Mouse (Mus musculus): ENCODE measurements around the gene Cyb5r3. TPM values are rescaled to one million over a fixed set of nuclear protein-coding genes. Genes with fewer than 3 reads are reported as not detected.

Gene Cyb5r3
- 139 and 155 TPM in 2 replicates for polyA plus RNA-seq (2015; fragmentation: Nextera tagmentation; extraction: Ambion mirVana)

- Histone ChIP-seq H3K4me3 (peak within 1 kb of the TSS; percentile 93), H3K9me3 (no peaks in the 10 kb centered on the region), H3K27me3 (no peaks in the 10 kb centered on the region), H3K9ac (peak within 1 kb of the TSS; percentile 89), H3K36me3 (no peaks in the 10 kb centered on the region), H3K4me2 (peak within 1 kb of the TSS; percentile 89), H3K27ac (peak within 1 kb of the TSS; percentile 91), H3K4me1 (peaks cover 37% of the 10 kb centered on the region)
- peak; percentile 51 for ATAC-seq (ENCODE audit: borderline replicate concordance, extremely low read depth, low FRiP score, low TSS enrichment)
- whole genome bisulfite sequencing = 28% methylated on average over 28 of the region's 28 CpGs
Measured at GRCm38 (mm10) chr15:83172492-83173429, at the start of gene Cyb5r3. Gene Cyb5r3 (minus strand): TSS chr15:83172592.

GRCm38 (mm10) chr15:83221721-83222120, 49.3 kb upstream of the Cyb5r3 start:
- Histone ChIP-seq H3K36me3 (no peaks in the 10 kb centered on the region), H3K27me3 (no peaks in the 10 kb centered on the region), H3K9ac (no peak overlapping the region), H3K27ac (no peak overlapping the region; the same call in 1 of the 2 replicates), H3K4me3 (no peak overlapping the region), H3K4me1 (peaks cover 25% of the 10 kb centered on the region), H3K9me3 (no peaks in the 10 kb centered on the region; the same call in 1 of the 2 replicates), H3K4me2 (no peak overlapping the region)
- ATAC-seq (ENCODE audit: borderline replicate concordance, extremely low read depth, low FRiP score, low TSS enrichment) = no peak
- WGBS = 77% methylated on average over 4 of the region's 4 CpGs

GRCm38 (mm10) chr15:83220368-83221013, 48.1 kb upstream of the Cyb5r3 start:
- Histone ChIP-seq H3K4me3 (no peak overlapping the region), H3K27ac (no peak overlapping the region), H3K9me3 (no peaks in the 10 kb centered on the region; the same call in 1 of the 2 replicates), H3K27me3 (no peaks in the 10 kb centered on the region), H3K4me1 (peaks cover 28% of the 10 kb centered on the region), H3K9ac (no peak overlapping the region), H3K36me3 (no peaks in the 10 kb centered on the region), H3K4me2 (no peak overlapping the region)
- no peak for ATAC-seq (ENCODE audit: borderline replicate concordance, extremely low read depth, low FRiP score, low TSS enrichment)
- WGBS = 52% methylated on average over 9 of the region's 9 CpGs

- no peaks in the 10 kb centered on the region for H3K27me3 ChIP-seq
- no peak overlapping the region for H3K4me2 ChIP-seq
- H3K27ac ChIP-seq = peak overlapping the region; percentile 78
- 34% methylated on average over 5 of the region's 5 CpGs for WGBS
- H3K36me3 ChIP-seq = no peaks in the 10 kb centered on the region
- peak; percentile 71; the same call in 1 of the 2 replicates for ATAC-seq (ENCODE audit: borderline replicate concordance, extremely low read depth, low FRiP score, low TSS enrichment)
- no peak overlapping the region for H3K4me3 ChIP-seq
- H3K9ac ChIP-seq = no peak overlapping the region
- H3K4me1 ChIP-seq = peaks cover 6% of the 10 kb centered on the region; the same call in 1 of the 2 replicates
- no peaks in the 10 kb centered on the region; the same call in 1 of the 2 replicates for H3K9me3 ChIP-seq
Measured at GRCm38 (mm10) chr15:83215322-83216216, 43.2 kb upstream of the Cyb5r3 start.

- Histone ChIP-seq H3K4me3 (peak overlapping the region; percentile 20), H3K4me1 (0 out of 2 replicates have a peak, but pooled peaks cover 9% of the 10 kb centered on the region), H3K9me3 (no peaks in the 10 kb centered on the region), H3K27ac (no peak overlapping the region), H3K27me3 (no peaks in the 10 kb centered on the region; the same call in 1 of the 2 replicates), H3K4me2 (peak overlapping the region; percentile 47), H3K9ac (no peak overlapping the region), H3K36me3 (no peaks in the 10 kb centered on the region)
- 0 out of 2 replicates have a peak, but pooled peaks have one; percentile 57 for ATAC-seq (ENCODE audit: borderline replicate concordance, extremely low read depth, low FRiP score, low TSS enrichment)
- 19% methylated on average over 11 of the region's 11 CpGs for WGBS
Measured at GRCm38 (mm10) chr15:83210229-83210628, 37.8 kb upstream of the Cyb5r3 start.

DNA sequence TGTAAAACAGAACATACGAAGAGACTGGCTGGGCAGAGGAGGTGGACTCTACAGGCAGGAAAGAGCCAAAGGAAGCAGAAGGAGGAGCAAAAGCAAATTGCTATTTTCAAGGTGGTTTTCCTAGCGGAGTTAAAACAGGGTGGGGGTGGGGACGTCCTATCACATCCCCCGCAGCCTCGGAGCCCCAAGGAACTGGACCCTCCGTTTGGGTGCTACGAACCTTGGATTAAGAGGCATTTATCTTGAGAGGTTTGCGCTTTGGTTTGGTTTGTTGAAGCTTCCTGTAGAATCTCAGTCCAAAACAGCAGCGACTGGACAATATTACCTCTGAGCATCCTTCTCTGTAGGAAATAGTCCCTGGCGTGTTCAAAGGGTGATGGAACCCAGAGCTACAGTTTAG, 37.3 kb upstream of the Cyb5r3 start:
- H3K27ac ChIP-seq = no peak overlapping the region
- H3K4me2 ChIP-seq = peak overlapping the region; percentile 47
- no peak for ATAC-seq (ENCODE audit: borderline replicate concordance, extremely low read depth, low FRiP score, low TSS enrichment)
- H3K9me3 ChIP-seq = no peaks in the 10 kb centered on the region
- no peaks in the 10 kb centered on the region; the same call in 1 of the 2 replicates for H3K27me3 ChIP-seq
- H3K36me3 ChIP-seq = no peaks in the 10 kb centered on the region
- H3K9ac ChIP-seq = no peak overlapping the region
- peak overlapping the region; percentile 20 for H3K4me3 ChIP-seq
- WGBS = 10% methylated on average over 10 of the region's 10 CpGs
- 0 out of 2 replicates have a peak, but pooled peaks cover 9% of the 10 kb centered on the region for H3K4me1 ChIP-seq

DNA sequence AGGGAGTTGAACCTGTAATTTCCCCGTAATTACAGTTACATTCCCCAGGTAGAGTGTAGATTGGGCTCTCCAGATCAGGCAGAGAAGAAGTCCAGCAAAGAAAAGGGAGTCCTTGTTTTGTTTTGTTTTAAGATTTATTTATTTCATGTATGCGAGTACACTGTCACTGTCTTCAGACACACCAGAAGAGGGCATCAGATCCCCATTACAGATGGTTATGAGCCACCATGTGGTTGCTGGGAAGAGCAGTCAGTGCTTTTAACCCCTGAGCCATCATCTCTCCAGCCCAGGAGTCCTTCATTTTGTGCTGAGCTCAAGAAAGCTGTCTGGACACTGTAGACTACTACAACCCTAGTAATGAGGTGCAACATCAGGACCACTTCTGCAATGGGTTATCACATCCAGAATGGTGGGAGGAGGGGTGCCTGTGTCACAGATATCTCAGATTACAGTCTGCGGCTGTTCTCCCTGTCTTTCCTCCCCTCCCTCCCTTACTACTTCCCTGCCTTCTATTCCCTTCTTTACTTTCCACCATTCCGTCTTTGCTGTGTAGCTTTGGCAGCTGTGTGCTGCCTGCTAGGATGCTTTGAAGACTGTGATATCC, 36.8 kb upstream of the Cyb5r3 start:
- 0 out of 2 replicates have a peak, but pooled peaks cover 9% of the 10 kb centered on the region for H3K4me1 ChIP-seq
- H3K4me3 ChIP-seq = no peak overlapping the region
- no peaks in the 10 kb centered on the region for H3K9me3 ChIP-seq
- WGBS = 39% methylated on average over 4 of the region's 4 CpGs
- ATAC-seq (ENCODE audit: borderline replicate concordance, extremely low read depth, low FRiP score, low TSS enrichment) = no peak
- H3K4me2 ChIP-seq = peak overlapping the region; percentile 47
- no peaks in the 10 kb centered on the region; the same call in 1 of the 2 replicates for H3K27me3 ChIP-seq
- no peaks in the 10 kb centered on the region for H3K36me3 ChIP-seq
- H3K27ac ChIP-seq = no peak overlapping the region
- no peak overlapping the region for H3K9ac ChIP-seq

DNA sequence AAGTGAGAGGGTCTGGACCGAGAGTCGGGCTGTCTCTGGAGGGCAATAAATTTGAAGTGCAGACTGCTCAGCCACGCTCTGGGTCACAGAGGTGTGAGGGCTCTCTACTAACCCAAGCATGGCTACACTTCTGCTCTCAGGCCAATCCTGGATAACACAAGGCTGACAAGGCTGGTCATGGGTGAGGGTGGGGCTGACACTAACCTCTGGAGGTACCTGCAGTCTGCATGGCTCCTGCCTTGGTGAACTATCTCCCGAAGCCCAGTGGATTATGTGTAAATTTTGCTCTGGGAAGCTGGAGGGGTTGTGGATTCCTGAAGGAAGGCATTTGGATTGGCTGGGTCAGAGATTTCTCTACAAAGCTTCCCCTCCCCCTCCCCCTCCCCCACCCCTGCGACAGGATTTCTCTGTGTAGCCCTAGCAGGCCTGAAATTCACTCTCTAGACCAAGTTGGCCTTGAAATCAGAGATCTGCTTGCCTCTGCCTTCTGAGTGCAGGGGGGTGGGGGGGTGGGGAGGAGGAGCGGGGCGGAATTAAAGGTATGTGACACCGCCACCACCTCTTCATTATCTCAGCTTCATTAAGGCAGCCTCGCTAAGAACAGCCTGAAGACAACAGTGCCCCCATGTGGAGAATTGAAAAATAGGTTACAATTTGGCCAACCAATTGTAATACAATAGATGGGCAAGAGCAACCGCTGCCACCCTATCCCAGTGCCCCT, 32.5 kb upstream of the Cyb5r3 start:
- H3K27me3 ChIP-seq = no peaks in the 10 kb centered on the region; the same call in 1 of the 2 replicates
- no peaks in the 10 kb centered on the region for H3K9me3 ChIP-seq
- 0 out of 2 replicates have a peak, but pooled peaks have one; percentile 31 for ATAC-seq (ENCODE audit: borderline replicate concordance, extremely low read depth, low FRiP score, low TSS enrichment)

GRCm38 (mm10) chr15:83202412-83202811, 30.0 kb upstream of the Cyb5r3 start:
- Histone ChIP-seq H3K4me2 (no peak overlapping the region), H3K9me3 (no peaks in the 10 kb centered on the region), H3K9ac (no peak overlapping the region), H3K27ac (no peak overlapping the region), H3K4me3 (no peak overlapping the region), H3K36me3 (no peaks in the 10 kb centered on the region), H3K4me1 (peaks cover 4% of the 10 kb centered on the region; the same call in 1 of the 2 replicates), H3K27me3 (no peaks in the 10 kb centered on the region)
- ATAC-seq (ENCODE audit: borderline replicate concordance, extremely low read depth, low FRiP score, low TSS enrichment) = no peak
- WGBS = 48% methylated on average over 4 of the region's 4 CpGs

More for the DNA sequence above, 32.5 kb upstream of the Cyb5r3 start:
- WGBS = 27% methylated on average over 10 of the region's 10 CpGs
- Histone ChIP-seq H3K9ac (no peak overlapping the region), H3K4me3 (no peak overlapping the region), H3K4me1 (peaks cover 11% of the 10 kb centered on the region; the same call in 1 of the 2 replicates), H3K4me2 (peak overlapping the region; percentile 40), H3K36me3 (no peaks in the 10 kb centered on the region), H3K27ac (no peak overlapping the region)

DNA sequence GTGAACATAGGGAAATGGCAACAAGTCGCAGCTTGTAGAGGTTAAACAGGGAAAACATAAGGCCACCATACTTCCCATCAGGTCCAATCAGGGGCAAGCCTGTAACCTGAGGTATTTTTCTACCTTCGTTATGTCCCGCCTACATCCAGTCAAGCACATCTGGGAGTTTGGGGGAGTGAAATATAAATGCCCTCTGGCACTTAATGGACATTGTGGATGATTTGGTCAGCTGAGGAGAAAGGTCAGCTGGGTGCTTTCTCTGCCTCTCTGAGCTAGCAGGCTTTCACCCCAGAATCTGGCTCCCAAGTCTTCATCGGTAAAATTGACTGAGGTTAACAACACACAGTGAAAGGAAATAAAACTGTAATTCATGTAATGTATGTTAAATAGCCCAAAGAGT, 21.0 kb upstream of the Cyb5r3 start:
- Histone ChIP-seq H3K4me2 (no peak overlapping the region), H3K27ac (no peak overlapping the region), H3K9ac (no peak overlapping the region), H3K9me3 (no peaks in the 10 kb centered on the region), H3K27me3 (no peaks in the 10 kb centered on the region), H3K4me1 (no peaks in the 10 kb centered on the region), H3K36me3 (no peaks in the 10 kb centered on the region), H3K4me3 (no peak overlapping the region)
- ATAC-seq (ENCODE audit: borderline replicate concordance, extremely low read depth, low FRiP score, low TSS enrichment) = no peak
- 90% methylated on average over 4 of the region's 4 CpGs for WGBS

Measured in lung, embryonic 15.5 days (tissue).